Mouse (Mus musculus) hindbrain, embryonic 16.5 days (tissue): ENCODE data around the gene Suv39h2. TPM values are rescaled to one million over a fixed set of nuclear protein-coding genes. Genes with fewer than 3 reads are reported as not detected.

Experiments
- ATAC-seq: fragments of 200-750 bp; cut with Nextera tagmentation; 2 replicates; pipeline ENCODE4 v1.8.0; 2017; ENCODE audit warnings: moderate TSS enrichment, moderate library complexity
- H3K27ac ChIP-seq: fragments of 300-500 bp; sonication (generic); 2 replicates; pipeline ENCODE4 v1.5.1; 2014; ENCODE audit warnings: low read depth, mild to moderate bottlenecking, control low read depth, low read length, moderate library complexity
- H3K27me3 ChIP-seq: fragments of 300-500 bp; sonication (generic); replicated peaks from 2 replicates; pipeline ENCODE4 v1.6.1; 2014; ENCODE audit warnings: low read length; ENCODE audit not compliant: control insufficient read depth, insufficient read depth
- H3K36me3 ChIP-seq: fragments of 300-500 bp; sonication (generic); 2 replicates; pipeline ENCODE4 v1.6.1; 2014; ENCODE audit warnings: mild to moderate bottlenecking, low read length, moderate library complexity, mixed read lengths; ENCODE audit not compliant: control insufficient read depth, insufficient read depth
- H3K4me1 ChIP-seq: fragments of 300-500 bp; sonication (generic); 2 replicates; pipeline ENCODE4 v1.6.1; 2014; ENCODE audit warnings: low read depth, low read length; ENCODE audit not compliant: control insufficient read depth, insufficient read depth
- H3K4me2 ChIP-seq: fragments of 300-500 bp; sonication (generic); 2 replicates; pipeline ENCODE4 v1.6.1; 2014; ENCODE audit warnings: mild to moderate bottlenecking, low read length, control low read depth, moderate library complexity
- H3K4me3 ChIP-seq: fragments of 300-500 bp; sonication (generic); 2 replicates; pipeline ENCODE4 v1.5.1; 2014; ENCODE audit warnings: mild to moderate bottlenecking, low read length, control low read depth, moderate library complexity
- H3K9ac ChIP-seq: fragments of 300-500 bp; sonication (generic); 2 replicates; pipeline ENCODE4 v1.6.1; 2014; ENCODE audit warnings: low read depth, mild to moderate bottlenecking, control low read depth, low read length, moderate library complexity
- H3K9me3 ChIP-seq: fragments of 300-500 bp; sonication (generic); 2 replicates; pipeline ENCODE4 v1.6.1; 2014; ENCODE audit warnings: mild to moderate bottlenecking, low read length, moderate library complexity; ENCODE audit not compliant: control insufficient read depth
- WGBS: fragments of 180-500 bp; shearing (Covaris S2); extraction: QIAGEN DNeasy Blood & Tissue Kit; methylation state at CpG from one replicate; pipeline ENCODE4 v1.1.7; 2014; 5-methylcytosine and 5-hydroxymethylcytosine counted together
- polyA plus RNA-seq: library from polyadenylated mRNA; unstranded; fragments of >200 nt; fragmentation: Nextera tagmentation; extraction: Ambion mirVana; gene quantifications from 2 replicates; pipeline ENCODE4 v1.2.1, GENCODE M21; 2015

Suv39h2 gene
- polyA plus RNA-seq, 1 experiment from 2014 or later = 7.0 TPM

DNA sequence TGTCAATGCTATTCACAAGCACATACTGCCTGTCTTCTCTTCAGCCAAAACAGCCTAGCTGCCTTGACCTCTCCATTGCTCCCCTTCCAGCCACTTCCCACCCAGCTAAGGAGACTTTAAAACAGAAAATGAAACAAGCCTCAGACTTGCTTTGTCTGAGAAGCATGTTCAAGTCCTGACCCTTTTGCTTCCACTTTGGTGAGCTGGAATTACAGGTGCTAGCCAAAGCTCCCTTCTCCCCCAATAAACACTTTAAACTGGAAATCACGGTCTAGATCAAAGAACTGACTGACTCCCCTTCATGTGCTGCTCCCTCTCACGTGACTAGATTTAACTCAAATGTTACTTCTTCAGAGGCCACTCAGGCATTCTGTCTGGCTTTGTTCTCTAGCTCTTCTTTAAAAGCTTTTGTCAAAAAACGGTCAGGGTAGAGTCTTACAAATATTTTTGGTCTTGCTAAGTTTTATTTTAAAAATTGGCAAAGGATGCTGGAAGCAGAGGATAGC is 968 bp upstream of the Suv39h2 start:
- Histone ChIP-seq H3K36me3 (no peaks in the 10 kb centered on the region), H3K9me3 (no peaks in the 10 kb centered on the region; the same call in 1 of the 2 replicates), H3K4me3 (peak overlapping the region; percentile 99), H3K27me3 (no peaks in the 10 kb centered on the region), H3K27ac (no peak overlapping the region), H3K4me1 (peaks cover 14% of the 10 kb centered on the region), H3K9ac (no peak overlapping the region), H3K4me2 (peak overlapping the region; percentile 78)
- no peak for ATAC-seq
- 59% methylated on average over 3 of the region's 3 CpGs for WGBS

DNA sequence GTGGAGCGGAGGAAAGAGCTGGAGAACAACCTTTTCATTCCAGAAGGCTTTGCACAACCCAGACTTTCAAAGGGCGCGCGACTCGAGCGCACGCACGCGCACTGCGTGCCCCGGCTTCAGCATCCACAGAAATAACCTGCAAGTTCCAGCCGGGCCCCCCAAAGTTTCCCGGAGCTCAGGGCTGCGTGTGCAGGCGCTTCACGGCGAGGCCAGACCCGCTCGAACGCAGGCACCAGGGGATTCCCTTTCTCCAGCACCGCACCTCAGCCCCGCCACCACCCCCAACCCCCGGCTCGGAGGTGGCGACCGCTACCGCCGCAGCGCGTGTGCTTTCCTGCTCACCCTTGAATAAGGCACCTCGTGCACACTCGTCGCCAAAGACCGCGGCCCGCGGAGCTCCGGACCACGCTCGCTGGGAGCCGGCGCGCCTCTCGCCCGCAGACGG is 448 bp downstream of the Suv39h2 start:
- 0% methylated on average over 45 of the region's 46 CpGs for WGBS

DNA sequence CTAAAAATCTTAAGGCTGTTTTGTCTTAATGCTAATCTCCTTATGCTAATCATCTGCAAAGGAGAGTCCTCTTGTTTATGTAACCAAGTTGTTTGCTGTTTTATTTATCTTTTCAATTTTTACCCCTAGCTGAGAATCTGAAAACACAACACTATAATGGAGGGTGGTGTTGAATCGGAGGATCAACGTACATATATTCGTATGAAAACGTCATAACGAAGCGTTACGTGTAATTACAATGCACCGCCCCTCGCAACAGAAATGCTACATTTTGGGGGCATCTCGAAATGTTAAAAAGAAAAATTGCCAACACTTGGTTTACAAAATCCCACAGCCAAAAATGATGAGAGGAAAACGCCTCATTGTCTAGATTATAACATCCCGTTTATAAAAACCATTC is 940 bp downstream of the Suv39h2 start:
- Histone ChIP-seq H3K4me3 (peak overlapping the region; percentile 99), H3K36me3 (no peaks in the 10 kb centered on the region), H3K27ac (peak overlapping the region; percentile 87; the same call in 1 of the 2 replicates), H3K9ac (peak overlapping the region; percentile 88), H3K4me2 (peak overlapping the region; percentile 78), H3K4me1 (peaks cover 14% of the 10 kb centered on the region), H3K27me3 (no peaks in the 10 kb centered on the region), H3K9me3 (no peaks in the 10 kb centered on the region)
- no peak for ATAC-seq
- under 1% methylated on average over 12 of the region's 12 CpGs for WGBS

More for the DNA sequence above, 448 bp downstream of the Suv39h2 start:
- H3K4me3 ChIP-seq = peak overlapping the region; percentile 99
- no peaks in the 10 kb centered on the region for H3K27me3 ChIP-seq
- peak overlapping the region; percentile 78 for H3K4me2 ChIP-seq
- H3K9ac ChIP-seq = peak overlapping the region; percentile 88
- no peaks in the 10 kb centered on the region; the same call in 1 of the 2 replicates for H3K9me3 ChIP-seq
- H3K4me1 ChIP-seq = peaks cover 14% of the 10 kb centered on the region
- H3K27ac ChIP-seq = peak overlapping the region; percentile 87
- H3K36me3 ChIP-seq = no peaks in the 10 kb centered on the region
- ATAC-seq = no peak; the same call in none of the 2 replicates

DNA sequence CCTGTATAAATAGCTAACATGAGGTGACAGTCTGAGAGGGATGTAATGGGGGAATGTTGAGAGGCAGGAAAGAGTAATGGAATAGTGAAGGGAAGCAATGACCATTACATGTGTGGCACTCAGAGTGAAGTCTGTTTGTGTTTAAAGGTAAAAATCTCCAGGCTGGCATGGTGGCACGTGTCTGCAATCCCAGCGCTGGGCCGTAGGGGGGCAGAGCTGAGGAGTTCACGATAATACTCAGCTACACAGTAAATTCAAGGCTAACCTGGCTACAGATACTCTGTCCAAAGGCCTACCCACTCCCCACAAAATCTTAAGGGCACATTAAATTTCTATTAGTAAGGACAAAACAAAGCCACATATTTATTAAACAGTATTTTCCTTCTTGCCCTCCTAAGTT is 18.2 kb downstream of the Suv39h2 start:
- Histone ChIP-seq H3K9me3 (no peaks in the 10 kb centered on the region), H3K4me2 (no peak overlapping the region), H3K4me3 (no peak overlapping the region), H3K4me1 (no peaks in the 10 kb centered on the region), H3K36me3 (peaks cover 17% of the 10 kb centered on the region), H3K9ac (no peak overlapping the region), H3K27ac (no peak overlapping the region), H3K27me3 (no peaks in the 10 kb centered on the region)
- 73% methylated on average over 4 of the region's 4 CpGs for WGBS
- ATAC-seq = no peak

DNA sequence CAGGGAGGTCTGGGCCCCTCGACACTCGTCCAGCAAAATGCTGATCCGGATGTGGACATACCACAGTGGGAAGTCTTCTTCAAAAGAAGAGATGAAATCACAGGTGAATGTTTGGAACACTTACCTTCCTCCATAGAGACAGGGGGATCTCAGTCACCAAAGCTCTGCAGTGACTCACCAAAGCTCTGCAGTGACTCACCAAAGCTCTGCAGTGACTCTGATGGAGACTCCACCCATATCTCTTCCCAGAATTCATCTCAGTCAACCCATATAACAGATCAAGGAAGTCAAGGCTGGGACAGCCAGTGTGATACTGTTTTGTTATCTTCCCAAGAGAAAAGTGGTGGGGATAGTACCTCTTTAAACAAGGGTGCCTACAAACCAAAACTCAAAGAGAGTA is 21.7 kb downstream of the Suv39h2 start:
- no peak for ATAC-seq
- no peak overlapping the region for H3K27ac ChIP-seq
- H3K9me3 ChIP-seq = no peaks in the 10 kb centered on the region
- no peaks in the 10 kb centered on the region for H3K27me3 ChIP-seq
- no peaks in the 10 kb centered on the region for H3K4me1 ChIP-seq
- H3K4me2 ChIP-seq = no peak overlapping the region
- WGBS = 83% methylated on average over 3 of the region's 3 CpGs
- peaks cover 11% of the 10 kb centered on the region for H3K36me3 ChIP-seq
- no peak overlapping the region for H3K9ac ChIP-seq
- H3K4me3 ChIP-seq = no peak overlapping the region

DNA sequence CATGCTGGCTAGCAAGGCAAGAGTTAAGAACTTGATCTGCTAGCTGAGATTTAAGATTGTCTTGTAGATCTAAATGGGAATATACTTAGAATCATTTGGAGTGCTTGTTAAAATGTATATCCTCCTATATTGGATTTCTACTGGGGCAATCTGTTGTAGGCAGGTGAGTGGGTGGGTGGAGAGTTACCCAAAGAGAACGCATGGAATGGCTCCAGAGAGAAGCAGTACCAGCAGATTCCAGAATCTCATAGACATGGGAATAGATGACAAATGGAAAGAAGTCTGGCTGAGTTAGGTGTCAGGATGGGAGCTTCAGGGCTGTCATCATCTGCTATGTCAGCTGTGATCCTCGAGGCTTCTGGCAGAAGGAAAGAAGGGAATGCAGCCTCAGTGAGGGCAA is 25.4 kb downstream of the Suv39h2 start:
- H3K9me3 ChIP-seq = no peaks in the 10 kb centered on the region
- no peak overlapping the region for H3K27ac ChIP-seq
- H3K9ac ChIP-seq = no peak overlapping the region
- peaks cover 11% of the 10 kb centered on the region for H3K36me3 ChIP-seq
- no peak overlapping the region for H3K4me3 ChIP-seq
- WGBS = 80% methylated on average over 2 of the region's 2 CpGs
- H3K4me2 ChIP-seq = no peak overlapping the region
- H3K27me3 ChIP-seq = no peaks in the 10 kb centered on the region
- no peaks in the 10 kb centered on the region for H3K4me1 ChIP-seq
- no peak for ATAC-seq

DNA sequence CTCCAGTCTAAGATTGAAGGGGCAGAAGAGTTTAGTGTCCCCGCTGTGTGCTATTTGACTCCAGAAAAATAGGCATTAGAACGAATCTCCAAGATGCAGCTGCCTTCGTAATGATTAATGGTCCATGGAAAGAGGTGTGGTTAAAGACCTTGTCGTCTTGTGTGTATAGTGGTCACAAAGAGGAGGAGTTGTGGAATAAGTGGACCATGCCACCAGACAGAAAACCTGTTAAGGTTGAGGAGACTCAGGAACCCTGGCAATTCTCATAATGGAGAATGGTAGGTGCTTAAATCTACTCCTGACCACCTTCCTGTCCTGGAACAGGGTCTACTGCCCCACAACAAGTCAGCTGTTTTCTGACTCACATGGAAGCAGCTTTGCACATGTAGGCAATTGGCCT is 28.8 kb downstream of the Suv39h2 start:
- Histone ChIP-seq H3K4me3 (no peak overlapping the region), H3K36me3 (peaks cover 14% of the 10 kb centered on the region), H3K27me3 (no peaks in the 10 kb centered on the region), H3K4me1 (no peaks in the 10 kb centered on the region), H3K9ac (no peak overlapping the region), H3K9me3 (no peaks in the 10 kb centered on the region), H3K27ac (no peak overlapping the region), H3K4me2 (no peak overlapping the region)
- 79% methylated on average over 4 of the region's 4 CpGs for WGBS
- no peak for ATAC-seq

DNA sequence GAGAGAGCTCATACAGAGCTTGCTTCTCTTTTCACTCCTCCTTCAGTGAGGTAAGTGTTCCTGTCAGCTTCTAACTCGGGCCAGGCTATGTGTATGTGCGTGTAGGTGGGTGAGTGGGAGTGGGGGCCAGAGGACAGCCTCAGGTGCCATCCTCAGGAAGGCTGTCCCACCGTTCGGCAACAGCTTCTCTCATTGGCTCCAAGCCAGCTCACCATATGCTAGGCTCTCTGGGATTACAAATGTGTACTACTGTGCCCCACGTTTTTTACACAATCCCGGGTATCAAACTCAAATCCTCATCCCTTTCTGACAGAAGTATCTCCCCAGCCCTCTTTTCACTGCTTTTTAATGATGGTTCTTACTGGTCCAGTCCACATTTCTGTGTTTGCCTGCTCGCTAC is 30.6 kb downstream of the Suv39h2 start:
- Histone ChIP-seq H3K9me3 (no peaks in the 10 kb centered on the region), H3K27ac (no peak overlapping the region), H3K36me3 (peaks cover 14% of the 10 kb centered on the region), H3K9ac (no peak overlapping the region), H3K4me3 (no peak overlapping the region), H3K27me3 (no peaks in the 10 kb centered on the region), H3K4me2 (no peak overlapping the region), H3K4me1 (no peaks in the 10 kb centered on the region)
- ATAC-seq = no peak
- 67% methylated on average over 7 of the region's 7 CpGs for WGBS

DNA sequence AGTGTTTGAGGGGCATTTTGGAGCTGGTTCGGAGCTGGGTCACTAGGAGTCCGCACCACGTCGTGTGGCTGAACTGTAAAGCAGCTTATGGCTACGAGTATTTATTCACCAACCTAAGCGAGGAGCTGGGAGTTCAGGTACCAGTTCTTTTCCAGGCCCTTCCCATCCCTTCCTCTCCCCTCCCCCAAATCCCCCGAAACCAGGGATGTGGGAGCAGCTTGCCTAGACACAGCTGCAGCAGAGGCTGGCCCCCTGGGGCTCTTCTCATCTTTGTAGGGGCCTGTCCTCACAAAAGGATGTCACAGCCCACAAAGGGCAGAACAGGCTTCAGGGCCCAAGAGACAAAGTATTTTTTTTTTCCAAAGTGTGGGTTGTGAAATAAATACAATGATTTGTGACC is 36.9 kb downstream of the Suv39h2 start:
- no peaks in the 10 kb centered on the region for H3K4me1 ChIP-seq
- H3K9me3 ChIP-seq = no peaks in the 10 kb centered on the region
- ATAC-seq = no peak
- no peak overlapping the region for H3K4me3 ChIP-seq
- H3K36me3 ChIP-seq = peaks cover 6% of the 10 kb centered on the region; the same call in 1 of the 2 replicates
- 49% methylated on average over 7 of the region's 7 CpGs for WGBS
- H3K27ac ChIP-seq = no peak overlapping the region
- no peaks in the 10 kb centered on the region for H3K27me3 ChIP-seq
- no peak overlapping the region for H3K9ac ChIP-seq
- no peak overlapping the region for H3K4me2 ChIP-seq
